Mouse (Mus musculus) cerebellum, adult 2 months (tissue): Measurements from ENCODE around the gene Nsf. TPM values are rescaled to one million over a fixed set of nuclear protein-coding genes. Genes with fewer than 3 reads are reported as not detected.

Experiments
- DNase-seq, 2 experiments: peaks; one replicate each; pipeline ENCODE4 v3.0.0; 2021
- H3K27ac ChIP-seq: fragments of 200-500 bp; 2 replicates; pipeline ENCODE4 v1.5.1; 2012; ENCODE audit warnings: low read length, control low read depth, inconsistent platforms; ENCODE audit not compliant: insufficient read depth
- H3K27me3 ChIP-seq: fragments of 200-500 bp; 2 replicates; pipeline ENCODE4 v1.6.1; 2012; ENCODE audit warnings: inconsistent platforms, mild to moderate bottlenecking, low read length, moderate library complexity; ENCODE audit not compliant: control insufficient read depth, insufficient read depth
- H3K4me1 ChIP-seq: fragments of 200-500 bp; 2 replicates; pipeline ENCODE4 v1.6.1; 2011; ENCODE audit warnings: low read length; ENCODE audit not compliant: control insufficient read depth, insufficient read depth
- H3K4me3 ChIP-seq: fragments of 200-500 bp; replicated peaks from 2 replicates; pipeline ENCODE3; 2011; ENCODE audit warnings: mild to moderate bottlenecking, low read depth, low read length, control low read depth; ENCODE audit not compliant: insufficient read depth
- CTCF ChIP-seq: fragments of 200-500 bp; IDR thresholded peaks from 2 replicates; pipeline ENCODE4 v1.5.1; 2011; ENCODE audit warnings: low read depth, mild to moderate bottlenecking, control low read depth, low read length, moderate library complexity, borderline replicate concordance; ENCODE audit not compliant: insufficient read depth
- POLR2A ChIP-seq: fragments of 200-500 bp; IDR thresholded peaks from 2 replicates; pipeline ENCODE4 v1.6.1; 2011; ENCODE audit warnings: low read length, control low read depth, borderline replicate concordance; ENCODE audit not compliant: insufficient read depth
- WGBS: fragments of 180-500 bp; shearing (Covaris S2); methylation state at CpG from one replicate; pipeline ENCODE4 v1.1.7; 2018; 5-methylcytosine and 5-hydroxymethylcytosine counted together
- polyA plus RNA-seq: library from polyadenylated mRNA; depleted of rRNA; stranded (reverse); fragments of >200 nt; gene quantifications from 2 replicates; pipeline ENCODE4 v1.2.3, GENCODE M21; 2012

Gene Nsf
- polyA plus RNA-seq, 1 experiment: 511 TPM

DNA sequence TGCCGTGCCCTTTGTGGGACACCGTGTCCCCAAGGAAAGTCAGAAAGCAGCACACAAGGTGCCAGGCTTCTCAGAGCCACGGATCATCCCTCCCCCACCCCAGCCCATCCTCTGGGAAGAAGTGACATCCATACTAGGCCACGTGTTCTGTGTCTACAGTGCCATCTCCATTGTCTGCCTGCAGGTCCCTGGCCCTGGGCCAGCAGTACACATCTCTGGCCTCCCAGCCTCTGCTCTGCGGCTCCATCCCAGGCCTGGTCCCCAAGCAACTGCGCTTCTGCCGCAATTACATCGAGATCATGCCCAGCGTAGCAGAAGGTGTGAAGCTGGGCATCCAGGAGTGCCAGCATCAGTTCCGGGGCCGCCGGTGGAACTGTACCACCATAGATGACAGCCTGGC is 145.9 kb downstream of the Nsf start:
- no peak for TF ChIP-seq CTCF
- no peak for TF ChIP-seq POLR2A
- DNase-seq: peak; percentile 47 to 61
- WGBS: 37% methylated on average over 12 of the region's 12 CpGs
- Histone ChIP-seq H3K27me3 (no peaks in the 10 kb centered on the region), H3K27ac (peak overlapping the region; percentile 20; the same call in 1 of the 2 replicates), H3K4me3 (no peak overlapping the region), H3K4me1 (peaks cover 22% of the 10 kb centered on the region)

DNA sequence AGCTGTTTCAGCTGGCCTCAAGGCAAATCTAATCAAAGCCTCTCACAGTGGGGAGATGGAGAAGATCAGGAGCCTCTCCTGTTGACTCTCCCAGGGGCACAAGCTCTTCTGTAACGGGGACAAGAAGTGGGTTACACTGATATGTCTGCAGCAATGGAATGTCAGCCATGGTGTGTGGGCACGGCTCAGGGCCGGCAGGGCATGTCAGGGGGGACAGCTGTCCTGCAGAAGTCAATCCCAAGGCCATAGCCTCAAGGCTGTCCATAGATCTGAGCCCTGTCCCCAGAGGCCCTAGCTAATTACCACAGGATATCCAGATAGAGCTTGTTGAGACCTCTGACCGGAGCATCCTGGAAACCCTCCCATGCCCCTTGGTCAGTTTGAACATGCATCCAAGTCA is 149.1 kb downstream of the Nsf start:
- no peaks in the 10 kb centered on the region for H3K27me3 ChIP-seq
- DNase-seq: no peak
- TF ChIP-seq POLR2A: no peak
- TF ChIP-seq CTCF: no peak
- peaks cover 28% of the 10 kb centered on the region for H3K4me1 ChIP-seq
- 68% methylated on average over 4 of the region's 4 CpGs for WGBS
- no peak overlapping the region; the same call in 1 of the 2 replicates for H3K27ac ChIP-seq
- H3K4me3 ChIP-seq: no peak overlapping the region

DNA sequence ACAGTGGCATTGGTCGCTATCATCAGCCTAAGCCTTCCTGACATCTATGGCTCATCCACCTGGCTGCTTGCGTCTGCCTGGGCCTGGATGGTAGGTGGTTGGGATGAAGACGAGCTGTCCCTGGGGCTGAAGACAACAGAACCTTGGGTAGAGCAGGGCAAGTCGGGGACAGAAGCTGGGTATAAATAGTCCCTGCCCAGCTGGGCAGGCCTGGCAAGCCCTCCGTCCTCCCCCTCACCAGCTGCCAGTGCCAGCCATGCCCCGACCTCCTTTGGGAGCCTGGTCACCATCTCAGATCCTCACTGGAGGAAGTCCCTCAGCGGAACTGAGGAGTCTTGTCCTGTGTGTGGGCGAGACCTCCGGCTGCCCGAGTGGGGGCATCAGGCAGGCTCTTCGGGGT is 149.7 kb downstream of the Nsf start:
- Histone ChIP-seq H3K27ac (peak overlapping the region; percentile 15; the same call in 1 of the 2 replicates), H3K4me1 (peaks cover 28% of the 10 kb centered on the region), H3K27me3 (no peaks in the 10 kb centered on the region), H3K4me3 (no peak overlapping the region)
- DNase-seq: peak; percentile 57 to 67
- TF ChIP-seq POLR2A (no peak), CTCF (no peak)
- 21% methylated on average over 11 of the region's 11 CpGs for WGBS

DNA sequence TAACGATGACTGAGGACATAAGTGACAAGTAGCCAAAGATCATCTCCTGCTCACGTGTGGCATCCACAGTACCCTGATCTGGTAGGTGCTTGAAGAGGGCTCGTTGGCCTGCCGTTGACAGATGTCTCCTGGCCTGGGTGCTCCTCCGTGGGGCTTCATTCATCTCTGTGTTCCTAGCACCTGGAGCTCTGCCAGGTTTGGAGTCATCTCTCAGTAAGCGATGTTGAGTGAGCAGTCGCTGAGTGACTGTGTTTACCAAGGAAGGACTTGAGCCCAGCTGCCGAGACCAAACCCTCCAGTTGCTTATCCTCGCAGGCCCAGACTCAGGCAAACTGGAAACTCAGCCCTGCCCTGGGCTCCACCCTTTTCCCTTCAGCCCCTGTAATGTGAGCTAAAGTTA is 152.7 kb downstream of the Nsf start:
- WGBS: 46% methylated on average over 9 of the region's 9 CpGs
- Histone ChIP-seq H3K4me1 (peaks cover 18% of the 10 kb centered on the region), H3K27me3 (no peaks in the 10 kb centered on the region), H3K4me3 (no peak overlapping the region), H3K27ac (no peak overlapping the region)
- TF ChIP-seq CTCF: no peak
- DNase-seq: no peak

DNA sequence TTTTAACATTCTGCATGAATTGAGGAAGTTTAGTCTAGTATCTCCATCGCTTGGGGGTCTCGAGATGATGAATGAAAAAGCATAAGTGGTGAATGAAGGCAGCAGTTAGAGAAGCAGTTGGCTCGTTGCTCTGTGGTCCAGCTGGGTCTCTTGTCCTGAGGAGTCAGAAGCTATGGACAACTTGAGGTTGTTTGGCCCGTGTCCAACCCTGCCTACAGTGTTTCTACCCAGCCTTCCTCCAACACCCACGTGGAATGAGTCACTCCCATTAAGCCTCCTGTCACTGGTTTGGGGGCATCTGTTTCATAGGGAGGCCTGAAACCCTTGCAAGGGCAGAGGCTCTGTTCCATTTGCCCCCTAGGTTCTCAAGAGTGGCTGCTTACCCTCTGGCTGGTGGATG is 163.9 kb downstream of the Nsf start:
- Histone ChIP-seq H3K4me1 (no peaks in the 10 kb centered on the region; the same call in 1 of the 2 replicates), H3K27ac (no peak overlapping the region), H3K27me3 (no peaks in the 10 kb centered on the region), H3K4me3 (no peak overlapping the region)
- TF ChIP-seq POLR2A (no peak), CTCF (no peak)
- DNase-seq: peak; percentile 32 to 54
- WGBS: 31% methylated on average over 5 of the region's 5 CpGs

DNA sequence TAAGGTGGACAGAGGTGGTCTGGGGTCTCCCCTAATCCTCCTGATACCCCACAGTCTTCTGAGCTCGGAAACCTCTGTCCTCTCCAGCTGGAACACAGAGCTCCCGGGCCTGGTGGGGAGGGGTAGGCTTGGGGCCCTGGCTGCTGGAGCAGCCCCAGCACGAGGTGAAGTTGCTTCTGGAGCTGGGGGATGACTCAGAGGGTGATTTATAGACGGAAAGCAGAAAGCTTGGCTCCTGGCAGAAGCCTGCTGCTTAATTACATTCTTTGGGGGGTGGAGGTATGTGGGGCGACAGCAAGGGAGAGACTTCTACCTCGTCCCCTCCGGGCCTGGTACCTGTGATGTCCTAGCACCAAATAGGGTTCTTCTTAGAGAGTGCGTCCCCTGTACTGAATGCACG is 173.7 kb downstream of the Nsf start:
- H3K27me3 ChIP-seq: no peaks in the 10 kb centered on the region; the same call in 1 of the 2 replicates
- DNase-seq: no peak
- no peak overlapping the region for H3K4me3 ChIP-seq
- H3K4me1 ChIP-seq: no peaks in the 10 kb centered on the region
- H3K27ac ChIP-seq: no peak overlapping the region
- WGBS: 66% methylated on average over 9 of the region's 9 CpGs
- no peak for TF ChIP-seq POLR2A
- no peak for TF ChIP-seq CTCF

DNA sequence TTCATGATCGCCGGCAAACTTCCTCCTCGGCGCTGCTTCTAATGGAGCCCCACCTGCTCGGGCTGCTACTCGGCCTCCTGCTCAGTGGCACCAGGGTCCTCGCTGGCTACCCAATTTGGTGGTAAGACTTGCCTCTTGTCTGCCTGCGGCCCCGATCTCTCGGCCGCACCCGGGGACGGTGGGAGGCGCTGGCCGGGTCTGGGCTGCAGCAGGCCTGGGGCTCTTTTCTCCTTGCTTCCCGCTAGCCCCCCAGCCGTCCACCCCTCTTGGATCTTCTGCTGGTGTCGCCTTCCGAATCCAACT is 179.7 kb downstream of the Nsf start:
- WGBS: 6% methylated on average over 19 of the region's 19 CpGs
- Histone ChIP-seq H3K4me1 (peaks cover 7% of the 10 kb centered on the region), H3K4me3 (peak overlapping the region; percentile 50), H3K27me3 (peaks cover 12% of the 10 kb centered on the region; the same call in 1 of the 2 replicates), H3K27ac (no peak overlapping the region)
- no peak for TF ChIP-seq CTCF
- TF ChIP-seq POLR2A: no peak
- DNase-seq: no peak

DNA sequence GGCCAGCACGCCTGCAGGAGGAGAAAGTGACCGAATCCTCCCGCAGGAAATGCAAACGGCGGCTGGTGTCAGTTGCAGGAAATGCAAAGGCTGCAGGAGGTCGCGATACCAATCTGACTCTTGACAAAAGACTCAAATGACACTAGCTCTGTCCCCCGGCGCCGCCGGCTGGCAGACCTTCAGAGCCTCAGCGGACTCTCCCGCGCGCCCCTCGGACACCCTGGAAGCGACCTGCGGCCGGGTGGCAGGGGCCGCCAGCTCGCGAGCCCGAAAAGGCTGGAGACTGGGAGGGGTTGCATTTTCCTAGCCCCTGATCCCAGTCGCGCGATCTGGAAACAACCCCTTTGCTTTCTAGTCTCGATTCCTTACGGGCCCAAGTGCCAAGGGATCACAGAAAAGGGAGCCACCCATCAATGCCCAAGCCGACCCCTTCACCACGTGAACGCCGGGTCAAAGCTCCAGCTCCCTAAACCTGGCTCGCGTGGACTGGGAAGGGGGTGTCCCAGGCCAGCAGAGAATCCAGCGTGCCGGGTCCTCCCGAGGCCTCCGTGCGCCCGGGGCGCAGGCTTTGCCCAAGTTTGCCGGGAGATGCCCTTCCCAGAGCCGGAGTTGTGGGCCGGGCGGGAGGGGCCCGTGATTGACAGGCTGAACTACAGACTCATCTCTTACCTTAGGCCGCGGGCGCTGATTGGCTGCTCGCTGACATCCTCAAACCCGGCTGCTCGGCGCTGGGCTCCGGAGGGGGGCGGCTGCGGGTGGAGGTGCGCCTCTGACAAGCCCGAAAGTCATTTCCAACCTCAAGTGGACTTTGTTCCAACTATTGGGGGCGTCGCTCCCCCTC is 180.2 kb downstream of the Nsf start, which contains the start of gene Wnt3:
Wnt3 (plus strand) TSS at position 764 of the 841 bp plus-strand sequence.
- peaks cover 7% of the 10 kb centered on the region for H3K4me1 ChIP-seq
- H3K4me3 ChIP-seq: peak within 1 kb of the TSS; percentile 50
- DNase-seq: peak; percentile 30 to 50
- WGBS: under 1% methylated on average over 60 of the region's 60 CpGs
- peaks cover 12% of the 10 kb centered on the region; the same call in 1 of the 2 replicates for H3K27me3 ChIP-seq
- H3K27ac ChIP-seq: no peak within 1 kb of the TSS
- TF ChIP-seq POLR2A (no peak), CTCF (no peak)
